Mouse (Mus musculus): ENCODE results near the gene Slu7. TPM values are rescaled to one million over a fixed set of nuclear protein-coding genes. Genes with fewer than 3 reads are reported as not detected.

The Slu7 gene
- polyA plus RNA-seq (2014; fragmentation: Nextera tagmentation; extraction: Ambion mirVana): 55.4 and 58.6 TPM in 2 replicates

- peaks cover 5% of the 10 kb centered on the region; the same call in 1 of the 2 replicates for H3K4me1 ChIP-seq (ENCODE audit: control insufficient read depth, insufficient read depth, low read length)
- H3K4me2 ChIP-seq (replicated peaks; ENCODE audit: low read depth, low read length): peak within 1 kb of the TSS; percentile 79
- H3K9ac ChIP-seq (replicated peaks; ENCODE audit: low read depth, low read length): peak within 1 kb of the TSS; percentile 65
- H3K36me3 ChIP-seq (ENCODE audit: control insufficient read depth, insufficient read depth, low read length): peaks cover 7% of the 10 kb centered on the region; the same call in 1 of the 2 replicates
- H3K9me3 ChIP-seq (ENCODE audit: control insufficient read depth, low read depth, low read length): no peaks in the 10 kb centered on the region
- H3K27me3 ChIP-seq (ENCODE audit: control insufficient read depth, insufficient read depth, low read length): no peaks in the 10 kb centered on the region
- H3K4me3 ChIP-seq (ENCODE audit: low read depth, low read length): peak within 1 kb of the TSS; percentile 89
- WGBS: 7% methylated on average over 38 of the region's 38 CpGs
- H3K27ac ChIP-seq (ENCODE audit: low read length): peak within 1 kb of the TSS; percentile 3; the same call in 1 of the 2 replicates
- ATAC-seq (ENCODE audit: insufficient number of reproducible peaks, insufficient read depth, low FRiP score, low read depth): peak; percentile 84
These were observed at the start of gene Slu7 for GRCm38 (mm10) chr11:43433254-43434023. Gene Slu7, plus strand, starts transcription at chr11:43433744.

DNA sequence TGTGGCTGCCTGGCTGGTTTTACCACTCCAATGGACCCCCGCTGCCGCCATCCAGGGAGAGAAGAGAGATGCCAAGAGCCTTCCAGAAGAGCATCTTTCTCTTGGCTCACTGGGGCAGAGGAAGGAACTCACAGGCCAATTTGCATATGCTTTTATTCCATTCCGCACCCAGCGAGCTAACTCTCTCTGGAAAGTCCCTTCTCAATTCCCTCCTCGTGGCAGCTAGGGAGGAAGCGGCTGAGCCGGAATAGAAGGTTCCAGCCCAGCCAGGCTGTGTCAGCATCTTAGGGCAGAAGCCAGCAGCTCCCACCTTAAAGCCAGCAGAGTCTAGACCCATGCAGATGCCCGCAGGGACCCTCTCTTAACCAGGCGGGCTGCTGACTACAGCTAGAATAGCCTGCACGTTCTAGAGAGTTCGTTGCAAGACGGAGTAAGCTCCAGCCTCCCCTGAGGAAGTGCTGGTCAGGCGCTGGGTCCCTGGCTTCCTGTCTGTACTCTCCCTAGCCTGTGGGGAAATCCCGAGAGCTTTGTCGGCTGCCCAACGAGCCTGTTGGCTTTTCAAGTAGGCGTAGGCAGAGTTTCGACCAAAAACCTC, 48.4 kb upstream of the Slu7 start:
- H3K4me2 ChIP-seq (replicated peaks; ENCODE audit: low read depth, low read length): peak overlapping the region; percentile 55
- H3K36me3 ChIP-seq (ENCODE audit: control insufficient read depth, insufficient read depth, low read length): no peaks in the 10 kb centered on the region
- WGBS: 2% methylated on average over 18 of the region's 18 CpGs
- no peaks in the 10 kb centered on the region for H3K9me3 ChIP-seq (ENCODE audit: control insufficient read depth, low read depth, low read length)
- H3K4me1 ChIP-seq (ENCODE audit: control insufficient read depth, insufficient read depth, low read length): 0 out of 2 replicates have a peak, but pooled peaks cover 3% of the 10 kb centered on the region
- peak overlapping the region; percentile 30; the same call in 1 of the 2 replicates for H3K27ac ChIP-seq (ENCODE audit: low read length)
- ATAC-seq (ENCODE audit: insufficient number of reproducible peaks, insufficient read depth, low FRiP score, low read depth): peak; percentile 81; the same call in 1 of the 2 replicates
- H3K9ac ChIP-seq (replicated peaks; ENCODE audit: low read depth, low read length): peak overlapping the region; percentile 12
- no peaks in the 10 kb centered on the region for H3K27me3 ChIP-seq (ENCODE audit: control insufficient read depth, insufficient read depth, low read length)
- peak overlapping the region; percentile 22 for H3K4me3 ChIP-seq (ENCODE audit: low read depth, low read length)

DNA sequence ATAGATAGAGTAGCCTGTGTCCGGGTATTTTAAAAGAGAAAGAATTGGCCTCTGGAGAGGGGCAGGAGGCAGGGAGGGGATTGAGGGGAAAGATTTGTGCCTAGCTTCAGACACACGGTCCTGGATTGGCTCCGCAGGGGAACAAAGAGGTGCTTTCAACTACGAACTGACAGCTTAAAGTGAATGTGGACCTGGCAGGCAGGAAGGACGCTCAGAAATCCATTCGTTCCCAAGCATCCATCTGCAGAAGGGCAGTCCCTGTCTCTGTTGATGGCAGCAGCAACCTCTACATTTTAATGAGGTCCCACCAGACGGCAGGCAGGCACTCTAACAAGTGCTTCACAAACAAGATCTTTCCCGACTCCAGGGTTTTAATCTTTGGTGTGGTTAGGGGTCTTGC, 47.8 kb upstream of the Slu7 start:
- WGBS: 7% methylated on average over 8 of the region's 8 CpGs
- H3K27me3 ChIP-seq (ENCODE audit: control insufficient read depth, insufficient read depth, low read length): no peaks in the 10 kb centered on the region
- peak overlapping the region; percentile 55 for H3K4me2 ChIP-seq (replicated peaks; ENCODE audit: low read depth, low read length)
- peak; percentile 38; the same call in 1 of the 2 replicates for ATAC-seq (ENCODE audit: insufficient number of reproducible peaks, insufficient read depth, low FRiP score, low read depth)
- peak overlapping the region; percentile 22 for H3K4me3 ChIP-seq (ENCODE audit: low read depth, low read length)
- no peaks in the 10 kb centered on the region for H3K9me3 ChIP-seq (ENCODE audit: control insufficient read depth, low read depth, low read length)
- no peaks in the 10 kb centered on the region for H3K36me3 ChIP-seq (ENCODE audit: control insufficient read depth, insufficient read depth, low read length)
- 0 out of 2 replicates have a peak, but pooled peaks cover 3% of the 10 kb centered on the region for H3K4me1 ChIP-seq (ENCODE audit: control insufficient read depth, insufficient read depth, low read length)
- H3K27ac ChIP-seq (ENCODE audit: low read length): no peak overlapping the region; the same call in 1 of the 2 replicates
- H3K9ac ChIP-seq (replicated peaks; ENCODE audit: low read depth, low read length): no peak overlapping the region

- no peak for ATAC-seq (ENCODE audit: insufficient number of reproducible peaks, insufficient read depth, low FRiP score, low read depth)
- H3K9ac ChIP-seq (replicated peaks; ENCODE audit: low read depth, low read length): no peak overlapping the region
These were observed 46.3 kb upstream of the Slu7 start for GRCm38 (mm10) chr11:43387004-43387880.

DNA sequence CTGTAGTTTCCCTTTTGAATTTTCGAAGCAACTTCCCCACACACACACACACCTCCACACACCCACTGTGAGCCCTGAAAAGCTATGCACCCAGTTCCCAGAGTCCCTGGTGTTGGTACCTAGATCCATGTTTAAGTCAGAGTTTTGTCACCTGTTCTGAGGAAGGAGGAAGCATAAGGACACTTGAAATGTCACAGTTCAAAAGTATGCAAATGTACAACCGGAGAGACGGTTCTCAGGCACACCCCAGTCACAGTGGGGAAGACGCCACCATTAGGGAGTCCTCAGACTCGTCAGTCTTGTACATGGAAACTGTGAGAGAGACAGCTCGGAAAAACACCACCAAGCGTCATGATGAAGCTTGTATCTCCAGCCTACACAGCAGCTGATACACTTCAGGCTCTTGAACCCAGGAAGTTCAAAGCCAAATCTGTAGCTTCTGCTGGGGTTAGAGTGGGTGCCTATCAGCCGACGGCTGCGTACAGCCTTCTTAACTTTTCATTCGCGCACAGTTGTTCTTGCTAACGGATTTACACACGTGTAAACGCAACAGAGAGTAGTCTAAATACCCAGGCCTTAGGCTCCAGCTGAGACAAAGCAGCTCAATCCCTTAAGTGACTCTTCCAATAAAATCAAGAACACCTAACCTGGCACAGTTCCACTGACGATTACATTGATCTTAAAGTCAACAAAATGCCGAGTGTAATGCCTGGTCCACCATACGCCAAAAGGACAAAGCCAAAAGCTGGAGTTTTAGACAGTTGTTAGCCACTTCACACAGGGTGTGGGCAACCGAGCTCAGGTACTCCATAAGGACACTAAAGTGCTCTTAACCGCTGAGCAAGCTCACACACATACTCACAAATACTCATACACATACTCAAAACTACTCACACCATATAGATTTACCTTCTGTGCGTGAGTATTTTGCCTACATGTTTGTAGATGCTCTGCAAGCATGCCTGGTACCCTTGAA, 45.1 kb upstream of the Slu7 start:
- Histone ChIP-seq H3K4me2 (replicated peaks; ENCODE audit: low read depth, low read length) (no peak overlapping the region), H3K9ac (replicated peaks; ENCODE audit: low read depth, low read length) (no peak overlapping the region), H3K27ac (ENCODE audit: low read length) (no peak overlapping the region), H3K4me3 (ENCODE audit: low read depth, low read length) (no peak overlapping the region), H3K27me3 (ENCODE audit: control insufficient read depth, insufficient read depth, low read length) (no peaks in the 10 kb centered on the region), H3K4me1 (ENCODE audit: control insufficient read depth, insufficient read depth, low read length) (0 out of 2 replicates have a peak, but pooled peaks cover 3% of the 10 kb centered on the region), H3K36me3 (ENCODE audit: control insufficient read depth, insufficient read depth, low read length) (no peaks in the 10 kb centered on the region), H3K9me3 (ENCODE audit: control insufficient read depth, low read depth, low read length) (no peaks in the 10 kb centered on the region)
- ATAC-seq (ENCODE audit: insufficient number of reproducible peaks, insufficient read depth, low FRiP score, low read depth): no peak
- 71% methylated on average over 21 of the region's 21 CpGs for WGBS

More at GRCm38 (mm10) chr11:43387004-43387880, 46.3 kb upstream of the Slu7 start:
- 87% methylated on average over 14 of the region's 14 CpGs for WGBS
- no peak overlapping the region for H3K27ac ChIP-seq (ENCODE audit: low read length)
- 0 out of 2 replicates have a peak, but pooled peaks cover 3% of the 10 kb centered on the region for H3K4me1 ChIP-seq (ENCODE audit: control insufficient read depth, insufficient read depth, low read length)
- H3K27me3 ChIP-seq (ENCODE audit: control insufficient read depth, insufficient read depth, low read length): no peaks in the 10 kb centered on the region
- no peak overlapping the region for H3K4me2 ChIP-seq (replicated peaks; ENCODE audit: low read depth, low read length)
- no peak overlapping the region for H3K4me3 ChIP-seq (ENCODE audit: low read depth, low read length)
- no peaks in the 10 kb centered on the region for H3K9me3 ChIP-seq (ENCODE audit: control insufficient read depth, low read depth, low read length)
- H3K36me3 ChIP-seq (ENCODE audit: control insufficient read depth, insufficient read depth, low read length): no peaks in the 10 kb centered on the region

DNA sequence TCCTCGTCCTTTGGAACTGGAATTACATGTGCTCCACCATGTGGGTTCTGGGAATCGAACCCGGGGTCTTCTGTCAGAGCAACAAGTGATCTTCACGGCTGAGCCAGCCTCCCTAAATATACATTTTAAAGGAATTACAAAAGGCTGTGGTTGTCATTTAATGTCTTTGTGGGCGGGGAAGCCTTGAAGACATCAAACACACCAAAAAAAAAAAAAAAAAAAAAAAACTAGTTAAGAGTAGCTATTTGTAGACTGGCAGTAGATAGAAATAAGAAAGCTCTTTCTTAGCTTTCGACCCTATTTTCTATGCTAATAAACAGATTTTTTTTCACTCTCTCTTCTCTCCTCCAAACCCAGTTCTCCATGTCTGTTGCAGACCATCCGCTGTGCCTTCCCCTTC, 44.4 kb upstream of the Slu7 start:
- H3K4me2 ChIP-seq (replicated peaks; ENCODE audit: low read depth, low read length): no peak overlapping the region
- no peaks in the 10 kb centered on the region for H3K9me3 ChIP-seq (ENCODE audit: control insufficient read depth, low read depth, low read length)
- H3K36me3 ChIP-seq (ENCODE audit: control insufficient read depth, insufficient read depth, low read length): no peaks in the 10 kb centered on the region
- 0 out of 2 replicates have a peak, but pooled peaks cover 3% of the 10 kb centered on the region for H3K4me1 ChIP-seq (ENCODE audit: control insufficient read depth, insufficient read depth, low read length)
- H3K27ac ChIP-seq (ENCODE audit: low read length): no peak overlapping the region
- WGBS: 84% methylated on average over 7 of the region's 7 CpGs
- no peaks in the 10 kb centered on the region for H3K27me3 ChIP-seq (ENCODE audit: control insufficient read depth, insufficient read depth, low read length)
- no peak overlapping the region for H3K9ac ChIP-seq (replicated peaks; ENCODE audit: low read depth, low read length)
- ATAC-seq (ENCODE audit: insufficient number of reproducible peaks, insufficient read depth, low FRiP score, low read depth): no peak
- H3K4me3 ChIP-seq (ENCODE audit: low read depth, low read length): no peak overlapping the region

DNA sequence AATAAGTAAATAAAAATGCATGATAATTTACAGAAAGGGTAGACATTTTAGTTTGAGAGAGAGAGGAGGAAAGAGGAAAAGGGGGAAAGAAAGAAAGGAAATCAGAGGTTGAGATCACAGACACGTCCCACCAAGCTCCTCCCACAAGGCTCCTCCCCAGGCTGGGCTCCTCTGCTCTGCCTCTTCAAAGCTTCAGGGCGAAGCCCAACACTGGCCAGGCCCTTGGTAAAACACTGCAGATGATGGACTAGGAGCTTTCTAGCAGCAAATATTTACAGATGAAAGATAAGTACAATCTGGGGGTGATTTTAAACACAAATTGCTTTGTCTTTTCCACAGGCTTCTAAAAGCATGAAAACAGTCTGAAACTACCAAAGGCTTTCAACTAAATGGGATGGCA, 40.8 kb upstream of the Slu7 start:
- Histone ChIP-seq H3K27me3 (ENCODE audit: control insufficient read depth, insufficient read depth, low read length) (no peaks in the 10 kb centered on the region), H3K9ac (replicated peaks; ENCODE audit: low read depth, low read length) (no peak overlapping the region), H3K4me1 (ENCODE audit: control insufficient read depth, insufficient read depth, low read length) (no peaks in the 10 kb centered on the region), H3K27ac (ENCODE audit: low read length) (no peak overlapping the region), H3K9me3 (ENCODE audit: control insufficient read depth, low read depth, low read length) (no peaks in the 10 kb centered on the region), H3K4me2 (replicated peaks; ENCODE audit: low read depth, low read length) (no peak overlapping the region), H3K4me3 (ENCODE audit: low read depth, low read length) (no peak overlapping the region), H3K36me3 (ENCODE audit: control insufficient read depth, insufficient read depth, low read length) (no peaks in the 10 kb centered on the region)
- no peak for ATAC-seq (ENCODE audit: insufficient number of reproducible peaks, insufficient read depth, low FRiP score, low read depth)
- 23% methylated on average over 2 of the region's 2 CpGs for WGBS
